Mouse (Mus musculus) spleen, postnatal 10 days (tissue): ENCODE measurements around the gene Mast4.

Experiments used
- DNase-seq, 2 experiments: peaks; one replicate each; pipeline ENCODE4 v3.0.0; 2021 to 2022; ENCODE audit warnings: low spot score in 2 of 2

Mast4 gene

DNA sequence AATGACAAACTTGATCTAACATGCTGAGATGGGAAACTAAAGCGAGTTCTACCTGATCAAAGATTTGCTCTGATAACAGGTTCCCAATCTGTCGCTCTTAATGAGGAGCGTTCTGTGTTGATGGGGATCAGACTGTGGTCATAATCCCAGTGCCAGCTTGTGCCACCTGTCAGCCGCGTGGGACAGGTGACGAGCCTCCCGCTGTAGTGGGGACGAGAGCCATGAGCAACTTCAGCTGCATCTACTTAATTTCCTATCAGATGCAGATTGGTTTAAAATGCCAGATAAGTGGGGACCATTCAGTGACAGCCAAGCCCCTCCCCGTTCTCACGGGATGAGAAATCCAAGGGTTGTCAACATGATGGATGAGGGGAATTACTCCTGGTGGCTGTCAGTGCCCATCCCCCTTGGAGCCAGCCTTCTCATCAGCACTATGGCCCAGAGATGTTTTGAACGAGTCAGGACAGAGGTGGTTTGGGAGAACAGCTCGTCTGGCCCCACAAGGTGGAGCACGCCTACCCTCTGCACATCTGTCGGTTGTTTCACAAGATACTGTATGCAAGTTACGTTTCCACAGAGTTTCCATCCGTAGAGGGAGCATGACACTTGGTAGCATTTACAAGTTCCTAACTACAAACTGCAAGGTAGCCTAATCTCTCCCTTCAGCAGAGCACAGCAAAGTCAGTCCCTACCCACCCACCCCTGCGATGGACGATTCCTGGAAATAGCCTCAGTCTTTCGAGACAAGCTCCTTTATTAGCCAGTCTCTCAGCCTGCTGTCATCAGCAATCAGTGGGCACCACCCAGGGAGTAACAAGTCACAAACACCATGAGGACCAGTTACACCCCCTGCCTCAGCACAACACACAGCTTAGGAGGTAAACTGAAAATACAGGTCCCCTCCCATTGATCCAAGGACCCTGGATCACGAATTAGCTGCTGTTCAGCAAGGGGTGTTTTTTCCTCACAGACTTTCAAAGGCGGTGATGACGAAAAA is 212.2 kb downstream of the Mast4 start:
- no peak for DNase-seq

DNA sequence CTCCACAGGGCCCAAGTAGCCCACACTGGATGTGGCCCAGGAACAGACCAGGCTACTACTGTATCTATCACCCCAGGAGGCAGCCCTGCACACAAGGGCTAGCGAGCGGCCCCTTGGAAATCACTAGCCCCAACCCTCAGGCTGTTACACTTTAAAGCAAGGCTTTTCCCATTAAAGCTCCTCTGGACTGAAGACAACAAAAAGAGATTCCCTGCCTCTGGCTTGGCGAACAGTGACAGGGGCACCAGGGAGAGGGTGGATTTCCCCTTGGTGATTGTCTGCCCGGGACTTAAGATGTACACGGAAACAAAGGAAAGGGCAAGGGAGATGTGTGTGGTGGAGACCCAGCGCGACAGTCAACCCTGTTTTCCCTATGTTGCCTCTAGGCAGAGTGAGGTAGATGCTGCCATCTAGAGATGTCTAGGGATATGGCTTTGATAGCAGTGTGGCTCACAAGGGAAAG is 213.6 kb downstream of the Mast4 start:
- no peak for DNase-seq

DNA sequence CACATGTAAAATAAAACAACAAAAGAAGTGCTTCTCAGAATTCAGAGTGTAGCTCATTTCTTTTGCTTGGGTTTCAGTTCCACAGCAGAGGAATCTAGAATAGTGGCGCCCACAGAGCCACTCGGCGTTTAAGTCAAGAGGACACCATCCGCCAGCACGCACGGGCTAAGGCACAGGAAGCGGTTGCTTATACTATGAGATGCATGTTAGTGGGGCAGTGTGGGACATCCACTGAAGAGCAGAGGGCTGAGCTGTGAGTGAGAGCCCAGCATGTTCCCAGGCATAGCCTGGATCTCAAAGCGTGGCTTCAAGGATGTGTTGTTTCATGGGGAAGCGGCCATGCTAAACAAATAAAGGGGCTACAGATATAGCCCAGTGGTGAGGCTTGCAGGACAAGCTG is 214.6 kb downstream of the Mast4 start:
- no peak for DNase-seq

- DNase-seq = no peak
These were observed 219.2 kb downstream of the Mast4 start for GRCm38 (mm10) chr13:103115116-103115515.

DNA sequence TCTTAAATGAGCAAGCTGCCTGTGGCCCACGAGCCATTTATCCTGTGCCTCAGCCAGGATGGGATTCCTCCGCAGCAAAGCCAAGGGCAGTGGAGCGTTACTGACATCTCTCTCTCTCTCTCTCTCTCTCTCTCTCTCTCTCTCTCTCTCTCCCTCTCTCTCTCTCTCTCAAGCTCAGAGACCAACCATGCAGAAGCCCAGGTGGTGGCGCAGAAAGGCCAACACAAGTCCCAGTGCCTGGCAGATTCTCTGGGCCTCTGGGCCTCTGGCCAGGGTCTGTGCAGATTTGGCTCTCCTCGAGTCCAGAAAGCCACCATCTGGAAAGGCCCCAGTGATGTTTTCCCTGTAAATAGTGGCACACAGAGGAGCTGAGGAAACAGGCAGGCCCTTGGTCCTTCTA is 220.0 kb downstream of the Mast4 start:
- DNase-seq = no peak

DNA sequence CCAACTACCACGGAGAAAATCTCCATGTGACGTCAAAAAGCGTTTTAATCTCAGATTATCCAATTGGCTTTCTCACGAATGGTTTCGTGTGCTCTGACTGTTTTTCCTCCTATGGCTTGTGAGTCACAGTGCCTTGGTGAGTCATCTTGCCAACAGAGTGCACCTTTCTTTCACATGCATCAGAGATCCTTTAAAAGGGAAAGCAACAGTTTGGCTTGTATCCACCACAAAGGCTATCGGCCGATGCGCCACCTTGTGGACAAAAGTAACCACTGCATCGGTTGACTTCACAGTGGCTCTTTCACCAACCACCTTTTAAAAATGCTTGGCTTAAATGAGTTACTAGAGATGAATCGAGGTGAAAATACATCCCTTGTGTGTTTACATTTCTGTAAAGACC is 224.4 kb downstream of the Mast4 start:
- peak; percentile 17 to 62 for DNase-seq

GRCm38 (mm10) chr13:103107362-103107761 is 226.9 kb downstream of the Mast4 start:
- DNase-seq = no peak

GRCm38 (mm10) chr13:103102598-103102997 is 231.7 kb downstream of the Mast4 start:
- no peak for DNase-seq

DNA sequence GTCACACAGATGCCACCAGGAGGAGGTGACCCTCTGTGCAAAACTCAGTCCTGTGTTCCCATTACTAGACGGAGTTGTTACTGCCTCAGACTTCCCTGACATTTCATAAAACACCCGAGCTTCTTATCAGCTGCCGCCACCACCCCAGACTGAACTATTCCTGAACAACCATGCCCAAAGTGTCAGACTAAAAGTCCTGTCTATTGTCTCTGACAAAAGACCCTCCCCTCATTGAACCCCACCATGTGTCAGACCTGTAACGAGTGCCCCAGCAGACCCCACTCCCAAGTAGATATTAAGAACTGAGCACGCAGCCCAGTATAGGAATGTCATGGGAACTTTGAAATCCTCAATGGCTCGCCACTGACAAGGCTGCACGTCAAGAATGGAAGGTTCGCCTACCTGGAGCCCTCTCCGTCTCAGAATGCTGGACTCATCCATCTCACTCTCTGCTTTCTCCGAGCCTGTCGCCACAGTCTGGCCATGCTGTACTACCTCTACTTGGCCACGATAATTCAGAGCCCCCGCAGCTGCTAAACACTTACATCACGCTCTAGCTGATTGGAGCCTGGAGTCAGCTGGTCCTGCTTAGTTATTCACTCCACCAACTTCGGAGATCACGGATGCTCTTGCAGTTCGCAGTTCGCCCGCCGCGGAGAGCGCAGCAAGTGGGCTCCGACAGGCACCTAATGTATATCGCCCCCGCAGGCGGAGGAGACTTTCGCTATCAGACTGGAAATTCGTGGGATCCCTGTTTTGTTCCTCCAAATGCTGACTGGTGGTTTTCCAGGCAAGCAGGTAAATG is 237.7 kb downstream of the Mast4 start:
- peak; percentile 12 to 60 for DNase-seq

DNA sequence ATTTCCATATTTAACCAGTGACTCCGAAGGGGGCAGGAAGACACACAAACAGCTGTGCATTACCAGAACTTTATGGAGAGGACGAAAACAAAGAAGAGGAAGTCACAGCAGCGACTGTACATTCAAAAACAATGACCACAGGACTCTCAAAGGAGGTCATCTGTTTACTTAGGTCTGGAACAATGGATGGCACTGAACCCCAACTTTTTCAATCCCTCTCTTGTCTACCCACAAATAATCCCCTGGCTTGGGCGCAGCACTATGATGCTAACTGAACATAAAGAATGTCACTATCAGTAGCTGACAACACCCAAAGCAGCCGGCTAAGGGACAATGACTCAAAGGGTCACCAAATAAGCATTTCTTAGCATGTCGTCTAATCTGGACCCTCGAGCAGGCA is 238.8 kb downstream of the Mast4 start:
- DNase-seq = no peak

- DNase-seq = no peak
These were observed 239.7 kb downstream of the Mast4 start for GRCm38 (mm10) chr13:103094595-103094994.

- no peak for DNase-seq
These were observed 240.6 kb downstream of the Mast4 start for GRCm38 (mm10) chr13:103093713-103094112.

DNA sequence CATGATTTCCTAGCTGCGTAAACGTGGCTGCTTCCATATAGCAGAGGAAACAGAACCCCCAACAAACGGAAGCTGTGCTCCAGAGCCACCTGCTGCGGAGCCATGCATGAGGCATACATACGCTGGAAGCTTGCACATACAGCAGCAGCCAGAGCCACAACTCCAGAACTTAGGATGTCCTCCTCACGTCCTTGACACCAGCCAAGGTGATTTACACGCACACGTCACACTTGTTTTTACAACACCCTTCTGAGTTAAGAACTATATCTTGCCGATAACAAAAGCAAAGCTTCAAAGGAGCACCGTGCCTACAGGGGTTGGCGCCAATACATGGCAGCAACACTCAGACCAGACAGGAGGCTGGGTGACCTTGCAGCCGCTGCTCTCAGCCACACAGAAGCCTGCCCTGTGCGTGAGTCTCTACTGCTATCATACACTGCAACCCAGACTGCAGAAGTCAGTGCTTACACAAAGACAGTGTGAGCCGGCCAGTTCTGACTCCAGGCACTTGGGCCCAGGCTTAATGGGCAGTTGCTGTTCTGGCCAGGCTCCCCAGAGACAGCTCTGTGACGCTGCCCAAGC is 248.7 kb downstream of the Mast4 start:
- no peak for DNase-seq

GRCm38 (mm10) chr13:103082891-103083290 is 251.4 kb downstream of the Mast4 start:
- DNase-seq = no peak

GRCm38 (mm10) chr13:103079806-103080205 is 254.5 kb downstream of the Mast4 start:
- DNase-seq = no peak

- no peak for DNase-seq
These were observed 255.5 kb downstream of the Mast4 start for GRCm38 (mm10) chr13:103078815-103079214.

DNA sequence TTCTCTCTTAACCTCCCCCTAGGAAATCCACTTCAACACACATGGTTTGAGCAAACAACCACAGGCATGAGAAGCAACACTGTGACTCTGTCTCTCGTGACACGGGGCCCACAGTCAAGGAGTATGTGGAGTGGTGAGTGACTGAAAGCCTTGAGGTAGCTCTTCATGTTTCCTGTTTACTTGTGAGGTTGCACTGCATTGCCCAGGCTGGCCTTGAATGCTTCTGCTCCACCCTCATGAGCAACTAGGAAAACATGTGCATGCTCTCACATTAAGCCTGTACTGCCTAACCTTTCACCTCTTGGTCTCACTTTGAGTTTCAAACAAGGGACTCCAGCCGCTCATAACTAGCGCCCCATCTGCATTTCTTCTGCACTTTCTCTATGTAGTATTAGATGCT is 260.8 kb downstream of the Mast4 start:
- no peak for DNase-seq

DNA sequence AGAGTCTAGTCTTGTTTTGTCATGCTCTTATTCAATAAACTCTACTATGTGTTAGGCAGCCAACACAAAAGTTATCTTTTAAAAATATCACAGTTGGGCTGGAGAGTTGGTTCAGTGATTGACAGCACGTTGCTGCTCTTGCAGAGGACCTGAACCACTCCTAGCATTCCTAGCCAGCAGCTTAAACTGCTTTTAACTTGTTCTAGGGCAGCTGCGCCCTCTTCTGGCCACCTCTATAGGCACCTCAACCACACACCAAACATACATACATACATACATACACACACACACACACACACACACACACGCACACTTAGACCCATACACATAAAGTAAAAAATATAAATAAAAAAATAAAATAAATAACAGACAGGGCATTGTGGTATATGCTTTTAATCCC is 262.5 kb downstream of the Mast4 start:
- DNase-seq = no peak

- DNase-seq = no peak
These were observed 266.6 kb downstream of the Mast4 start for GRCm38 (mm10) chr13:103067581-103068166.

DNA sequence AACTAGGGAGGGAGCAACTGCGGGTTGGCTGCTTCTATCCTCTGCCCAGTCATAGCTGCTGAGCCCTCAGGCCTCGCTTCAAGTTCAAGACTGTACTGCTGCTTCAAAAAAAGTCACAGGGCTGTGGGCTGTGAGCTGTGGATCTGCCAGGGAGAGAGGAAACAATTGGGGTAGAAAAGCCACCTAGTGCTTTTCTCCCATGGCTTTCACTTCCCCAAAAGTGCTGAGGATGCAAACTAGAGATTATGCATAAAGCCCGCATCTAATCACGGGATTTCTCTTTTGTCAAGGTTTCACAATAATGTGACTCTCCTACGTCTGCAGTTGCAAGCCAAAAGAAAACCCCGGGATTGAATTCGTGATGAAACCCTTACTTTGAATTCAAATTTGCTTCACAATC is 268.9 kb downstream of the Mast4 start:
- DNase-seq = no peak

DNA sequence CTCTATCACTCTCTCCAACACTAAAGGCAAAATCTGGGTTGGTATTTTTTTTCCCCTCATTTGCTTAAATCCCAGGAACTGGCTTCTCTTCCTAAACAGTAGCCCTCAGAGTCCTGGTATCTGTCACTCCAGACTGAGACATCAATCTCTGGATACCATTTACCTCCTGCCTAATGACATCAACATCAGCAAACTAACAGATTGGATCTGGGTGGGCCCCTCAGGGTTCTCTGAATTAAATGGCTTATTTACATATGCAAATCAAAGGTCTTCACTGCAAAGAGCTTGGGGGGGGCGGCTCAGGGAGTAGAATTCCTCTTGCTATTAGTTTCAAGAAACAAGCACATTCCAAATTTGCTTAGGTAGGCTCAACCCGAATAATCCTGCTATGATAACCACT is 272.6 kb downstream of the Mast4 start:
- DNase-seq = no peak
